Mouse (Mus musculus) spleen, adult 2 months (tissue): ENCODE results near the gene BC052040.

ENCODE experiments used
- CTCF ChIP-seq: fragments of 200-500 bp; IDR thresholded peaks from 2 replicates; pipeline ENCODE4 v1.5.1; 2011; ENCODE audit warnings: mild to moderate bottlenecking, inconsistent platforms; ENCODE audit not compliant: insufficient read depth, insufficient read length, insufficient replicate concordance; ENCODE audit errors: extremely low read depth
- POLR2A ChIP-seq: fragments of 200-500 bp; IDR thresholded peaks from 2 replicates; pipeline ENCODE4 v1.6.1; 2011; ENCODE audit warnings: low read depth, low read length, inconsistent platforms

- no peak for TF ChIP-seq CTCF
- no peak for TF ChIP-seq POLR2A
These were observed 143.2 kb downstream of the BC052040 start for GRCm38 (mm10) chr2:115724726-115725125.
